ENCODE assay signal across 7 mouse cellular contexts in genomic region chr8:70598283-70598682, GRCm38 (mm10). TPM values are rescaled to one million over a fixed set of nuclear protein-coding genes. Genes with fewer than 3 reads are reported as not detected.
DNase-seq lines count a peak whose midpoint lies in the region; ATAC-seq and TF ChIP-seq lines count a peak whose summit lies in the region.

No protein-coding gene starts in this region.

- peak overlapping the region; percentile 83 for H3K4me2 ChIP-seq in heart, embryonic 15.5 days
- peak overlapping the region; percentile 47 for H3K4me2 ChIP-seq in liver, embryonic 14.5 days (ENCODE audit: low read depth)
- H3K4me2 ChIP-seq in neural tube, embryonic 15.5 days, result peak overlapping the region; percentile 69

- peaks cover 5% of the 10 kb centered on the region; the same call in 1 of the 2 replicates for H3K4me1 ChIP-seq in embryonic fibroblast, embryonic 13.5 days (ENCODE audit: control insufficient read depth, insufficient read depth, low read length)
- peaks cover 63% of the 10 kb centered on the region for H3K4me1 ChIP-seq in heart, embryonic 15.5 days (replicated peaks)
- H3K4me1 ChIP-seq in liver, embryonic 14.5 days (replicated peaks; ENCODE audit: control insufficient read depth in 2 of 2, insufficient read depth in 2 of 2, low read length in 1 of 2), result peaks cover 16 to 22% of the 10 kb centered on the region in 2 experiments
- peaks cover 83% of the 10 kb centered on the region for H3K4me1 ChIP-seq in neural tube, embryonic 15.5 days

- H3K4me3 ChIP-seq in embryonic fibroblast, embryonic 13.5 days (ENCODE audit: insufficient read depth, low read length), result no peak overlapping the region
- H3K4me3 ChIP-seq in heart, embryonic 15.5 days, result peak overlapping the region; percentile 56
- peak overlapping the region in 1 of 2 experiments; percentile 21; a peak in 1 of 4 replicates for H3K4me3 ChIP-seq in liver, embryonic 14.5 days (ENCODE audit: insufficient read depth in 1 of 2, low read depth in 2 of 2, low read length in 2 of 2)
- H3K4me3 ChIP-seq in neural tube, embryonic 15.5 days (replicated peaks), result peak overlapping the region; percentile 39

- peaks cover 7% of the 10 kb centered on the region; the same call in 1 of the 2 replicates for H3K36me3 ChIP-seq in heart, embryonic 15.5 days
- H3K36me3 ChIP-seq in liver, embryonic 14.5 days (replicated peaks; ENCODE audit: control insufficient read depth, insufficient read depth, low read depth), result peaks cover 5% of the 10 kb centered on the region; the same call in 1 of the 2 replicates
- H3K36me3 ChIP-seq in neural tube, embryonic 15.5 days, result peaks cover 20% of the 10 kb centered on the region

- TF ChIP-seq CTCF in embryonic fibroblast, embryonic 13.5 days (IDR thresholded peaks at IDR 0.05; ENCODE audit: borderline replicate concordance, insufficient read depth, low read length), result peak; percentile 76; the same call in 1 of the 2 replicates
- TF ChIP-seq CTCF in liver, embryonic 14.5 days (IDR thresholded peaks at IDR 0.05; ENCODE audit: low read depth), result peak; percentile 89

- H3K27me3 ChIP-seq in heart, embryonic 15.5 days, result 0 out of 2 replicates have a peak, but pooled peaks cover 2% of the 10 kb centered on the region
- H3K27me3 ChIP-seq in liver, embryonic 14.5 days (ENCODE audit: control insufficient read depth, insufficient read depth, low read length), result no peaks in the 10 kb centered on the region
- no peaks in the 10 kb centered on the region for H3K27me3 ChIP-seq in neural tube, embryonic 15.5 days (replicated peaks)

- DNase-seq in cerebellum, adult 11 months, result peak; percentile 90
- peak; percentile 90 for DNase-seq in kidney, postnatal 14 days
- no peak for DNase-seq in liver, embryonic 14.5 days (ENCODE audit: low read depth in 3 of 3, low spot score in 3 of 3)
- DNase-seq in yolk sac, embryonic 10.5 days (ENCODE audit: low spot score), result peak; percentile 68

- ATAC-seq in heart, embryonic 15.5 days (replicated peaks; ENCODE audit: insufficient number of reproducible peaks, insufficient read depth, low FRiP score, low read depth), result peak; percentile 18; the same call in 1 of the 2 replicates
- no peak for ATAC-seq in liver, embryonic 14.5 days (ENCODE audit: insufficient read depth)
- ATAC-seq in neural tube, embryonic 15.5 days (ENCODE audit: low FRiP score), result peak; percentile 18; the same call in 1 of the 2 replicates

- TF ChIP-seq EP300 in liver, embryonic 14.5 days (IDR thresholded peaks at IDR 0.05; ENCODE audit: low read depth), result no peak

- H3K9me3 ChIP-seq in heart, embryonic 15.5 days (replicated peaks), result no peaks in the 10 kb centered on the region
- no peaks in the 10 kb centered on the region for H3K9me3 ChIP-seq in liver, embryonic 14.5 days (ENCODE audit: control insufficient read depth, low read length)
- no peaks in the 10 kb centered on the region for H3K9me3 ChIP-seq in neural tube, embryonic 15.5 days (replicated peaks)

- no peak for TF ChIP-seq POLR2A in embryonic fibroblast, embryonic 13.5 days (IDR thresholded peaks at IDR 0.05; ENCODE audit: low read depth, low read length)

- 11% methylated on average over 29 of the region's 29 CpGs for WGBS in heart, embryonic 15.5 days
- 32% methylated on average over 29 of the region's 29 CpGs for WGBS in liver, embryonic 14.5 days (ENCODE audit: insufficient replicate concordance)
- 2% methylated on average over 29 of the region's 29 CpGs for WGBS in neural tube, embryonic 15.5 days

- peak overlapping the region; percentile 66 for H3K9ac ChIP-seq in heart, embryonic 15.5 days
- H3K9ac ChIP-seq in liver, embryonic 14.5 days (replicated peaks), result no peak overlapping the region
- peak overlapping the region; percentile 51 for H3K9ac ChIP-seq in neural tube, embryonic 15.5 days (replicated peaks)

- no peak overlapping the region for H3K27ac ChIP-seq in embryonic fibroblast, embryonic 13.5 days (ENCODE audit: insufficient read depth, low read length)
- peak overlapping the region; percentile 41 for H3K27ac ChIP-seq in heart, embryonic 15.5 days
- H3K27ac ChIP-seq in liver, embryonic 14.5 days, result no peak overlapping the region
- peak overlapping the region; percentile 51; the same call in 1 of the 2 replicates for H3K27ac ChIP-seq in neural tube, embryonic 15.5 days (replicated peaks)

RNA-seq across cellular contexts. Expression of gene Isyna1, which starts 4.1 kb away (rescaled TPM):
- polyA plus RNA-seq in embryonic fibroblast, embryonic 13.5 days (2011; ENCODE audit: insufficient read length, low read depth, missing spikeins), result 17.9 and 18.6 TPM in 2 replicates
- 92.9 and 121 TPM in 2 replicates for polyA plus RNA-seq in heart, embryonic 15.5 days (2015; fragmentation: Nextera tagmentation; extraction: Ambion mirVana)
- polyA plus RNA-seq in liver, embryonic 14.5 days (2012; rRNA removed), result 61.3 and 62.4 TPM in 2 replicates
- 30.2 and 34.2 TPM in 2 replicates for polyA plus RNA-seq in liver, embryonic 14.5 days (2014; fragmentation: Nextera tagmentation; extraction: Ambion mirVana)
- polyA plus RNA-seq in neural tube, embryonic 15.5 days (2015; fragmentation: Nextera tagmentation; extraction: Ambion mirVana), result 137 and 142 TPM in 2 replicates

RNA-seq across cellular contexts. Expression of gene Ssbp4, which starts 10.4 kb away (rescaled TPM):
- 44.7 and 50.7 TPM in 2 replicates for polyA plus RNA-seq in embryonic fibroblast, embryonic 13.5 days (2011; ENCODE audit: insufficient read length, low read depth, missing spikeins)
- 62.1 and 82.6 TPM in 2 replicates for polyA plus RNA-seq in heart, embryonic 15.5 days (2015; fragmentation: Nextera tagmentation; extraction: Ambion mirVana)
- polyA plus RNA-seq in liver, embryonic 14.5 days (2012; rRNA removed), result 36.3 and 50.8 TPM in 2 replicates
- 49.5 and 61.7 TPM in 2 replicates for polyA plus RNA-seq in liver, embryonic 14.5 days (2014; fragmentation: Nextera tagmentation; extraction: Ambion mirVana)
- 170 and 175 TPM in 2 replicates for polyA plus RNA-seq in neural tube, embryonic 15.5 days (2015; fragmentation: Nextera tagmentation; extraction: Ambion mirVana)

RNA-seq across cellular contexts. Expression of gene Lrrc25, which starts 17.7 kb away (rescaled TPM):
- 0.46 TPM in 1 of 2 replicates, not detected in the other for polyA plus RNA-seq in embryonic fibroblast, embryonic 13.5 days (2011; ENCODE audit: insufficient read length, low read depth, missing spikeins)
- 1.4 and 3.4 TPM in 2 replicates for polyA plus RNA-seq in heart, embryonic 15.5 days (2015; fragmentation: Nextera tagmentation; extraction: Ambion mirVana)
- polyA plus RNA-seq in liver, embryonic 14.5 days (2012; rRNA removed), result 4.3 and 5.3 TPM in 2 replicates
- polyA plus RNA-seq in liver, embryonic 14.5 days (2014; fragmentation: Nextera tagmentation; extraction: Ambion mirVana), result 4.7 TPM in 2 replicates
- 1.5 and 2.6 TPM in 2 replicates for polyA plus RNA-seq in neural tube, embryonic 15.5 days (2015; fragmentation: Nextera tagmentation; extraction: Ambion mirVana)

RNA-seq across cellular contexts. Expression of gene Gdf15, which starts 34.0 kb away (rescaled TPM):
- polyA plus RNA-seq in embryonic fibroblast, embryonic 13.5 days (2011; ENCODE audit: insufficient read length, low read depth, missing spikeins), result 3.1 and 4.2 TPM in 2 replicates
- polyA plus RNA-seq in heart, embryonic 15.5 days (2015; fragmentation: Nextera tagmentation; extraction: Ambion mirVana), result 0.89 and 1.3 TPM in 2 replicates
- polyA plus RNA-seq in liver, embryonic 14.5 days (2012; rRNA removed), result 6.3 and 9.0 TPM in 2 replicates
- polyA plus RNA-seq in liver, embryonic 14.5 days (2014; fragmentation: Nextera tagmentation; extraction: Ambion mirVana), result 1.2 and 2.8 TPM in 2 replicates
- polyA plus RNA-seq in neural tube, embryonic 15.5 days (2015; fragmentation: Nextera tagmentation; extraction: Ambion mirVana), result 0.22 TPM in 2 replicates

RNA-seq across cellular contexts. Expression of gene Ell, which starts 59.0 kb away (rescaled TPM):
- 16.1 and 20.4 TPM in 2 replicates for polyA plus RNA-seq in embryonic fibroblast, embryonic 13.5 days (2011; ENCODE audit: insufficient read length, low read depth, missing spikeins)
- 10.8 and 15.0 TPM in 2 replicates for polyA plus RNA-seq in heart, embryonic 15.5 days (2015; fragmentation: Nextera tagmentation; extraction: Ambion mirVana)
- polyA plus RNA-seq in liver, embryonic 14.5 days (2012; rRNA removed), result 8.9 and 9.6 TPM in 2 replicates
- 7.7 and 9.2 TPM in 2 replicates for polyA plus RNA-seq in liver, embryonic 14.5 days (2014; fragmentation: Nextera tagmentation; extraction: Ambion mirVana)
- 14.7 and 19.2 TPM in 2 replicates for polyA plus RNA-seq in neural tube, embryonic 15.5 days (2015; fragmentation: Nextera tagmentation; extraction: Ambion mirVana)

Comparison
In these comparisons a context has a peak if more than half of its experiments do, and no peak if none do; other contexts are left out.
1. DNase-seq: peak in cerebellum, adult 11 months (single experiment), kidney, postnatal 14 days (single experiment) and yolk sac, embryonic 10.5 days (single experiment); none in liver, embryonic 14.5 days (0 of 3).
2. H3K27ac ChIP-seq: peak in heart, embryonic 15.5 days (single experiment) and neural tube, embryonic 15.5 days (single experiment); none in embryonic fibroblast, embryonic 13.5 days (single experiment) and liver, embryonic 14.5 days (single experiment).
3. Peak in every context shown above with its lines, with median percentiles within 50 percentile points of each other: H3K4me2 ChIP-seq.